Mouse (Mus musculus): ENCODE results near the gene Rabep2. TPM values are rescaled to one million over a fixed set of nuclear protein-coding genes. Genes with fewer than 3 reads are reported as not detected.

The Rabep2 gene
- total and polyA plus RNA-seq, 3 experiments: 33.7 to 38.5 (median 35.7) TPM

- Histone ChIP-seq H3K4me1 (ENCODE audit: control insufficient read depth in 1 of 2, insufficient read depth in 2 of 2) (peaks cover 3 to 30% of the 10 kb centered on the region in 2 experiments; a peak in 2 of 4 replicates), H3K4me3 (replicated peaks in 1 of 3; ENCODE audit: low read depth in 2 of 3, low read length in 2 of 3, poor library complexity in 1 of 3) (peak overlapping the region; percentile 26 to 95 (median 52)), H3K36me3 (replicated peaks in 1 of 2; ENCODE audit: control insufficient read depth in 1 of 2, insufficient read depth in 1 of 2, low read length in 1 of 2) (peaks cover 0 to 7% of the 10 kb centered on the region in 2 experiments), H3K79me2 (replicated peaks; ENCODE audit: control insufficient read depth, extremely low read depth, insufficient read depth, poor library complexity, severe bottlenecking) (peaks cover 4% of the 10 kb centered on the region; the same call in 1 of the 2 replicates), H3K27me3 (replicated peaks) (no peaks in the 10 kb centered on the region), H3K9me3 (replicated peaks; ENCODE audit: low read length) (no peaks in the 10 kb centered on the region), H3K9ac (ENCODE audit: insufficient read depth, low read depth) (peak overlapping the region; percentile 42), H3K27ac (ENCODE audit: insufficient read depth, low read depth) (no peak overlapping the region), H3K4me2 (ENCODE audit: insufficient read depth, low read depth, poor library complexity, severe bottlenecking) (peak overlapping the region; percentile 45)
- DNase-seq (ENCODE audit: extremely low read depth): no peak
- dilution Hi-C loops (cut with MboI; ENCODE audit: extremely low pct_ligation_motif_present, extremely low pct_unique_long_range_greater_than_20kb, low sequenced_read_pairs) (no loop called here), in situ Hi-C loops (cut with MboI; ENCODE audit: low pct_ligation_motif_present, low pct_unique_long_range_greater_than_20kb, low sequenced_read_pairs) (loop anchor here (5.0 kb wide), 3 partner anchors 40 to 130 kb away; no protein-coding TSS in a partner anchor)
- no peak for TF ChIP-seq HCFC1 (IDR thresholded peaks at IDR 0.05; ENCODE audit: low read depth, low read length)
- TF ChIP-seq MEF2A (IDR thresholded peaks at IDR 0.05; ENCODE audit: borderline replicate concordance, low read depth, low read length): no peak
- no peak for TF ChIP-seq IRF4 (IDR thresholded peaks at IDR 0.05; ENCODE audit: low read depth, low read length)
- no peak for TF ChIP-seq GABPA (IDR thresholded peaks at IDR 0.05; ENCODE audit: insufficient replicate concordance, low read depth, low read length)
- TF ChIP-seq TBP (conservative IDR thresholded peaks at IDR 0.05; ENCODE audit: low read depth, low read length): no peak
- no peak for TF ChIP-seq E2F4 (IDR thresholded peaks at IDR 0.05; ENCODE audit: insufficient replicate concordance, low read depth, low read length)
- TF ChIP-seq USF1 (IDR thresholded peaks at IDR 0.05; ENCODE audit: low read depth, low read length): no peak
- TF ChIP-seq EP300 (IDR thresholded peaks at IDR 0.05; ENCODE audit: low read length): no peak
- no peak for TF ChIP-seq CHD1 (IDR thresholded peaks at IDR 0.05; ENCODE audit: low read depth, low read length)
- TF ChIP-seq ZMIZ1 (IDR thresholded peaks at IDR 0.05; ENCODE audit: low read depth, low read length): no peak
Observed at GRCm38 (mm10) chr7:126397221-126397620, 31.3 kb upstream of the Rabep2 start.

GRCm38 (mm10) chr7:126397822-126398221 lies 30.7 kb upstream of the Rabep2 start:
- no peak for DNase-seq (ENCODE audit: extremely low read depth)
- Histone ChIP-seq H3K27me3 (replicated peaks) (no peaks in the 10 kb centered on the region), H3K9ac (ENCODE audit: insufficient read depth, low read depth) (no peak overlapping the region), H3K79me2 (replicated peaks; ENCODE audit: control insufficient read depth, extremely low read depth, insufficient read depth, poor library complexity, severe bottlenecking) (peaks cover 4% of the 10 kb centered on the region; the same call in 1 of the 2 replicates), H3K4me2 (ENCODE audit: insufficient read depth, low read depth, poor library complexity, severe bottlenecking) (no peak overlapping the region), H3K27ac (ENCODE audit: insufficient read depth, low read depth) (no peak overlapping the region), H3K9me3 (replicated peaks; ENCODE audit: low read length) (no peaks in the 10 kb centered on the region), H3K4me3 (replicated peaks in 1 of 3; ENCODE audit: low read depth in 2 of 3, low read length in 2 of 3, poor library complexity in 1 of 3) (no peak overlapping the region), H3K4me1 (ENCODE audit: control insufficient read depth in 1 of 2, insufficient read depth in 2 of 2) (peaks cover 6 to 33% of the 10 kb centered on the region in 2 experiments; a peak in 2 of 4 replicates), H3K36me3 (replicated peaks in 1 of 2; ENCODE audit: control insufficient read depth in 1 of 2, insufficient read depth in 1 of 2, low read length in 1 of 2) (peaks cover 0 to 7% of the 10 kb centered on the region in 2 experiments)
- no peak for TF ChIP-seq GABPA (IDR thresholded peaks at IDR 0.05; ENCODE audit: insufficient replicate concordance, low read depth, low read length)
- TF ChIP-seq PAX5 (IDR thresholded peaks at IDR 0.05; ENCODE audit: low read length): no peak
- TF ChIP-seq TCF12 (IDR thresholded peaks at IDR 0.05; ENCODE audit: low read depth, low read length): no peak
- no peak for TF ChIP-seq USF2 (conservative IDR thresholded peaks at IDR 0.05; ENCODE audit: low read depth, low read length)
- TF ChIP-seq MYC (IDR thresholded peaks at IDR 0.05; ENCODE audit: low read depth, low read length): no peak
- TF ChIP-seq MAZ (IDR thresholded peaks at IDR 0.05; ENCODE audit: low read depth, low read length): no peak
- no peak for TF ChIP-seq JUN (IDR thresholded peaks at IDR 0.05; ENCODE audit: insufficient read depth, low read depth, low read length)
- TF ChIP-seq JUND (conservative IDR thresholded peaks at IDR 0.05; ENCODE audit: low read depth, low read length): no peak
- TF ChIP-seq ZC3H11A (IDR thresholded peaks at IDR 0.05; ENCODE audit: low read depth, low read length): no peak
- TF ChIP-seq CTCF (conservative IDR thresholded peaks at IDR 0.05 in 1 of 2, IDR thresholded peaks at IDR 0.05 in 1 of 2; ENCODE audit: low read depth in 2 of 2, low read length in 2 of 2): no peak
- no peak for TF ChIP-seq KAT2A (IDR thresholded peaks at IDR 0.05; ENCODE audit: insufficient replicate concordance, low read length)
- TF ChIP-seq CHD1 (IDR thresholded peaks at IDR 0.05; ENCODE audit: low read depth, low read length): no peak
- no peak for TF ChIP-seq UBTF (IDR thresholded peaks at IDR 0.05; ENCODE audit: low read depth, low read length)
- TF ChIP-seq EP300 (IDR thresholded peaks at IDR 0.05; ENCODE audit: low read length): no peak
- dilution Hi-C loops (cut with MboI; ENCODE audit: extremely low pct_ligation_motif_present, extremely low pct_unique_long_range_greater_than_20kb, low sequenced_read_pairs) (no loop called here), in situ Hi-C loops (cut with MboI; ENCODE audit: low pct_ligation_motif_present, low pct_unique_long_range_greater_than_20kb, low sequenced_read_pairs) (loop anchor here (5.0 kb wide), 3 partner anchors 39 to 129 kb away; no protein-coding TSS in a partner anchor)

All from CH12.LX (cell line).